Mouse (Mus musculus): ENCODE results near the gene Gm10638.

The Gm10638 gene

DNA sequence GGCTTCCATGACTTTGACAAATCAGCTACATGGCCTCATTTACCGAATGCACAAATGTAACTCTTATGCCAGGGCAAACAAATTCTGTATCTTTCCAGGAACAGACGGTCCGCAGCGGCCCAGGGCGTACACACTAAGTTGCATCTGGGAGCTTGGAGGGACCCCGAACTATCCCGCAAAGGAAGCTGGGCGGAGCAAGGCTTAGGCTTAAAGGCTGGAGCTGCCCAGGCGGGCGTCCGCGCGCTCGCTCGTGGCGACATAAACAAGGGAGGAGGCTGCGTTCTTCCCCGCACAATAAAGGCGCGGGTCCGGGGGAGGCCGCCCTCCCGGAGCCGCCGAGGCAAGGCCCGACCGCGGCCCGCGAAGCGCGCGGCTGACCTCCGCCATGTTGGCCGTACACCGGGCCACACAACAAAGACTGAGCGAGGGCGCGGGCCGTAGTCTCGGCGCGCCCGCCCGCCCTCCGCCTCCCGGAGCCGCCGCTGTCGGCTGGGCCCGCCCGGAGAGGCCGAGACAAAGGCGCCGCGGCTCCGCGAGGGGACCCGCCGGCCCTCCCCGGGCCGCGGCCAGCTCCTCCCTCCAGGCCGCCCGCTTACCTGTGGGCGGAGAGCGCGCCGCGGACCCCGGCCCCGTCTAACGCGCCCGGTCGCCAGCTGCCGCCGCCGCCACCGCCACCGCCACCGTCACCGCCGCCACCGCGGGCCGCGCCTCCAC is at the start of gene Gm10638, which contains the start of gene Siah1a:
Gene Gm10638 (plus strand): TSS at position 479 of the 714 bp plus-strand sequence.
Gene Siah1a (minus strand): TSS at position 714 of the 714 bp plus-strand sequence.
- in situ Hi-C loops (cut with MboI; ENCODE audit: low sequenced_read_pairs): no loop called here

DNA sequence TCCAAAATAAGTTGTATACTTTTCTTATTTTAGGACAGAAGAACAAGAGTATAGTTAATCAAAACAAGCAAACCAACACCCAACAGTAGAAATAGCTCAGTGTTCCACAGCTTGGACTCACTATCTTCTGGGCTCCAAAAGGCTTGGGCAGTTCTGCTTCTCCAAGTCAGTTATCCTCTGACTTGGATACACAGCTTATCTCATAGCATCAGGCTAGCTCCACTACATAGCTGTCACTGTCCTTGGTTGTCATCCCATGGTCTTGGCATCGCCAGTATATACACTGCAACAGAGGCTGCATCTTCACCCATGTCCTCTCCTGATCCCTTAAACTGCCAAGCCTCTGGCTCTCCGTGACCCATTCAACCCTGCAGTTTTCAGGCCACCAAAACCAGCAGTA is 49.8 kb upstream of the Gm10638 start:
- in situ Hi-C loops (cut with MboI; ENCODE audit: low sequenced_read_pairs): no loop called here

DNA sequence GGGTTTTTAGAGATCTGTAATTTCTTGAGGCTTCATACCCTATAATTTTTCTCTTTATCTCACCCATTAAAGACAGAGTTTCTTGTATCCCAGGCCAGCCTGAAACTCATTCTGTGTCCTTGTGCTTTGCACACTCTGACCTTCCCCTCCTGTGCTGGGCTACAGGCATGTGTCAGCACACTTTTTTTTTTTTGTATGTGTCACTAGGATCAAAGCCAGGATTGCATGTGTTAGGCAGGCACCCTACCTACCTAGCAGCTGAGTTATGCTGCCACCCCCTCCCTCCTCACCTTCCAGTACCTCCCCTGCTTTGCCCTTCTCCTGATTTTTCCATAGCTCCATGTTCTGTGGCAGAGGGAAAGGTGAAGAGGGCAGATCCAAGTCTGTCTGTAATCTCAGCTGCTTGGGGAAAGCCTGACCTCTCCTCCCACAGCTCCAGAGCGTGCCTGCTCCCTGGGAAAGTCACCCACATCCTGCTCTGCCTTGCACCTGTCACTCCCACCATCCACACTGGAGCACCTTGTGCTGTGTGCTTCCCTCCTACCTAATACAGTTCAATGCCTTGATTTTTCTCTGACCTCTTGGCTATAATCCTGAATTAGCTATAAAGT is 46.6 kb upstream of the Gm10638 start:
- in situ Hi-C loops (cut with MboI; ENCODE audit: low sequenced_read_pairs): no loop called here

DNA sequence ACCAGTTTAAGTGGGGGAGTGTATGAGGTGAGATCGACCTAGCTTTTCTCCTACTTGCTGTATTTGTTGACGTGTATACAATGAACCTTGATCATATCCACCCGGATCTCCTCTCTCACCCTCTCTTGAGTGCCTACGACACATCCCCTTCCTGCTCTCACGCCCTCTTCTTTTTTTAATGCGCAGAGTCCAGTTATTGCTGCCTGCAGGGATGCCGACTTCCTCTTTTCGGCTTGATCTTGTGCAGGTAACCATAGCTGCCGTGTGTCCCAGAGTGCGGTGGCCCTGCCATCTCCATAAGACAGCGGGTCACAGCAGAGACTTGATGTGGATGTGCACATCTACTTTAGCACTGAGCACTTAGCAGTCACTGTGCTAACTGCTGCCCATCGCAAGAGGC is 46.0 kb upstream of the Gm10638 start:
- in situ Hi-C loops (cut with MboI; ENCODE audit: low sequenced_read_pairs): no loop called here

DNA sequence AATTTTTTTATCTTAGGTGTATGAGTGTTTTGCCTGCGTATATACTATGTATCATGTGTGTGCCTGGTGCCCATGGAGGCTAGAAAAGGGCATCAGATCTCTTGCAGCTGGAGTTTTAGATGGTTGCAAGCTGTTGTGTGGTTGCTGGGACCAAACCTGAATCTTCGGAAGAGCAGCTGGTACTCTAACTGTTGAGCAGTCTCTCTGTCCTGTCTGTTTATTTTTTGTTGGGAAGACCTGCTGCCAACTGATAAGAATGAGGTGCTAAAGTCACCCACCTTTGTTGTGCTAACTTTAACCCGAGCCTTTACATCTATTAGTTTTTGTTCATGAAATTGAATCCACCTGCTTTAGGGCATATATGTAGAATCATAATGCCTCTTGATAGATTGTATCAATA is 43.0 kb upstream of the Gm10638 start:
- in situ Hi-C loops (cut with MboI; ENCODE audit: low sequenced_read_pairs): no loop called here

DNA sequence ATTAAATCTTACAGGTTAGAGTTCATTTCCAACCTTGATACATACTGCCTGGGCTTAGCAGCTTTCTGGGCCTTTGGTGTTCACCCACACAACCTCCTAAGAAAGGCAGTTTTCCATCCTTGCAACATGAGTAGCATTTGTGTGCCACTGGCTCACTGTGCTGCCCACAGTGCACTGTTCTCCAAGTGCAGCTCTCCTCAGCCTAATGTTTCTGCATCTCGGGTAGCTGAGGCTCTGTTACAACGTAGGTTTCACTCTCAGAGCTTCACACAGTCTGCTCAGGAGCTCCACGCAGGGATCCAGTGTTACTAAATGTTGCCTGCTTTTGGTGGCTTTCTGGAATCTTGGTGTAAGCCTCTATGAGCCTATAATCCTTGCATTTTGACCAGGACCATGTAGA is 40.2 kb upstream of the Gm10638 start:
- in situ Hi-C loops (cut with MboI; ENCODE audit: low sequenced_read_pairs): no loop called here

DNA sequence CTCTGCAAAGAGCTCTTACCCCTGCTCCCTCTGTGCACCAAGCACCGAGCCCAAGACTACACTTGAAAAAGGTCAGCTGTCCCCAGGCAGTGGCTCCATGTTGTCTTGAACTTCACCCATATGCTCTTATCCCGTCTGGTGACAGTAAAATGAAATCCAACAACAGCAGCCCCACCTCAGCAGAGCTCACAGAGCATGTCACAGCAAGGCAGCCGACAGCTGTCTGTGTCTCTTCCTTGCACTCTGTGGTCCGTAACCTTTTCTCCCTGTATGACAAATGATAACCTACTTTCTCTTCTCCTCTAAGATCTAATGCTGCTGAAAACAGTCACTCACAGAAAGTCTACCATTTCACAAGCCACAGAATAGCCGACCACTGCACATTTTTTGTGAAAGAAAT is 38.7 kb upstream of the Gm10638 start:
- in situ Hi-C loops (cut with MboI; ENCODE audit: low sequenced_read_pairs): no loop called here

DNA sequence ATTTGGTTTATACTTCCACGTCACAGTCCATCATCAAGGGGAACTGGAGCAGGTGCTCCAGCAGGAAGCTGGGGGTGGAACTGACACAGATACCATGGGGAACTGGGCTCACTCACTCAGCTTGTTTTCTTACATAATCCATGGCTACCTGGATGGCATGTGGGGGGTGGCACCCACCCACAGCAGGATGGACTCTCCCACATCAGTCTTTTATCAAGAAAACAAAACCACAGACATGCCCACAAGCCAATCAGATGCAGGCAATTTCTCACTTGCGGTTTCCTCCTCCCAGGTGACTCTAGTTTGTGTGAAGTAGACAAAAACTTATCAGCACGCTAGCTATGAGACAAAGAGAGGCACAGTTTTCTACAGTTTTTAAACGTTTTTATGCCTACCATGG is 37.6 kb upstream of the Gm10638 start:
- in situ Hi-C loops (cut with MboI; ENCODE audit: low sequenced_read_pairs): no loop called here

DNA sequence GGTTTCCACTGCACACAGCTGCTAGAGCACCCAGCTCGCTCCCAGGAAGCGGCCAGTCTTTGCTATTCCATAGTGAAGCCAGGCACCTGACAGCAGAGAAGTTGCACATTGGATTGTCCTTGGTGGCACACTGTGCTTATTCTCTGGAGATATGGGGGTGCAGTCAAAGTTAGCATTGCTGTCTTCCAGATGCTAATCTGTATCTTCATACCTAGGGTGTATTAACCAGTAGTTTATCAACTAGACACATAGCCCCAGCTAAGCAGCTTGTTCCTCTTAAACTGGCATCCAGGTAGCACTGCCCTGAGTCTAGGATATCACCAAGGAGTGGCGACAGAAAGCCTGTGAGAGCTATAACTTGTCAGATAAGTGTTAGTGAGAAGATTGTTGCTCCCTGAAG is 32.9 kb upstream of the Gm10638 start:
- in situ Hi-C loops (cut with MboI; ENCODE audit: low sequenced_read_pairs): no loop called here

DNA sequence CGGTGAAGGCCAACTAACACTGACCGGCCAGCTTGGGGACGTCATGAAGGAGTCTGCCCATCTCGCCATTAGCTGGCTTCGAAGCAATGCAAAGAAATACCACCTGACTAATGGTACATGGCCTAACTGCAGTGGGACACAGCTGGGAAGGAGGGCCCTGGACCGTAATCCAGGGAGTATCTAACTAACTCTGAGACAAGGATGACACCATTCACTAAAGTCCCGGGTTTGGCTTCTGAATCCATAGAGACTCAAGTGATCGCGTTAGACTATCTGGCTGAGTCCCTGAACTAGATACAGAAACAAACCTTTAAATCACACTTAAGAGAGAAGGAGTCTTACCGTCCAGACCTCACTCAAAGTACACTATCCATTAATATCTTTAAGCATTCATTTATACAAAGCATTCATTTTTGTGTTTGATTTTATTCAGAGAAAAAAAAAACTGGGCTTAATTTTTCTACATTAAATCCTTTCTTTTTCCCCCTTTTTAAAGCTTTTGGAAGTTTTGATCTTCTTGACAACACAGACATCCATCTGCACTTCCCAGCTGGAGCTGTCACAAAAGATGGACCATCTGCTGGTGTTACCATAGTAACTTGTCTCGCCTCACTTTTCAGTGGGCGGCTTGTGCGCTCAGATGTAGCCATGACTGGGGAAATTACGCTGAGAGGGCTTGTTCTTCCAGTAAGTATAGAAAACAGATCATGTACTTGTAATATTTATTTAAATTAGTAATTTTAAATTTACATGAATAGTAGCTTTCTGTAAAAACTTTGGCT is 31.9 kb upstream of the Gm10638 start:
- in situ Hi-C loops (cut with MboI; ENCODE audit: low sequenced_read_pairs): no loop called here

DNA sequence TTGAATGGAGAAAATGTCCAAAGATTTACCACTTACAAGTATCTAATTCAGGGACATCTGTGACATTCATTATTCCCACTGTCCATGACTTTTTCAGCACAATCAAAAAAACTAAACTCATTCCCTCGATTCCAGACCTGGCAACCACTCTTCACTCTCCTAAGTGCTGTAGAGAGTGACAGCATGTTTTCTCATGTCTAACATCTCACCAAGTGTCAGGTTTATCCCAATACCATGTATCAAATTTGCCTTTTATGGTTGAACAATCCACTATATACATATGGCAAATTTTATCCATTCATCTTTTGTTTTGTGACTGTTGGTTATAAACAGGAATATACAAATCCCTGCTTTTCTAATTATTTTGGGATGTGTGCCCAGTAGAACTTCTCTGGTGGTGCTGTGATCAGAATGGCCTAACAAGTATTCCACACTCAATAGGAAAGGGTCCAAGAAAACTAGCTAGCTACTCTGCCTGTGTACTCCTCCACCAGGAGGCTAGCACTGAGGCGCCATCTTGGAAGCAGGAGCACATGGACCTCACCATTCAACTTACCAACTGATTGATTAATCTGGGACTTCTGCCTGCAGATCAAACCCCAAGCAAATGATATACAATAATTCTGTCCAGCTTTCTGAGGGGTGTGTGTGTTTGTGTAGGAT is 27.0 kb upstream of the Gm10638 start:
- in situ Hi-C loops (cut with MboI; ENCODE audit: low sequenced_read_pairs): no loop called here

DNA sequence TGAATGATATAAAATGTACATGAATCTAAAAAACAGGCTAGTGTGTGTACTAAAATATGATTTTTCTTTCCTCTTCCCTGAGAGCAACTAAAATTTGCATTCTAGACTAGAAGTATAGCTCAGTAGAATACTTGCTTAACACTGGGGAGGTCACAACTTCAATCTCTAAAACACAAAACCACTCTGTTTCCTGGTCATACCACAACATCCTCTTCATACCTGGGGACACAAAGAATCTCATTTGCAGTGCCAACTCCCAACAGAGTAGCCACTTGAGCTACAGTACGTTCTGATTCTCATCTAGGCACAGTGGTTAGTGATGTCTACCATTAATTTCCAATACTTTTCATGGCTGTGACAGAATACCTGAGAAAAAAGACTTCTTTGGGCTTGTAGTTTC is 26.1 kb upstream of the Gm10638 start:
- in situ Hi-C loops (cut with MboI; ENCODE audit: low sequenced_read_pairs): no loop called here

DNA sequence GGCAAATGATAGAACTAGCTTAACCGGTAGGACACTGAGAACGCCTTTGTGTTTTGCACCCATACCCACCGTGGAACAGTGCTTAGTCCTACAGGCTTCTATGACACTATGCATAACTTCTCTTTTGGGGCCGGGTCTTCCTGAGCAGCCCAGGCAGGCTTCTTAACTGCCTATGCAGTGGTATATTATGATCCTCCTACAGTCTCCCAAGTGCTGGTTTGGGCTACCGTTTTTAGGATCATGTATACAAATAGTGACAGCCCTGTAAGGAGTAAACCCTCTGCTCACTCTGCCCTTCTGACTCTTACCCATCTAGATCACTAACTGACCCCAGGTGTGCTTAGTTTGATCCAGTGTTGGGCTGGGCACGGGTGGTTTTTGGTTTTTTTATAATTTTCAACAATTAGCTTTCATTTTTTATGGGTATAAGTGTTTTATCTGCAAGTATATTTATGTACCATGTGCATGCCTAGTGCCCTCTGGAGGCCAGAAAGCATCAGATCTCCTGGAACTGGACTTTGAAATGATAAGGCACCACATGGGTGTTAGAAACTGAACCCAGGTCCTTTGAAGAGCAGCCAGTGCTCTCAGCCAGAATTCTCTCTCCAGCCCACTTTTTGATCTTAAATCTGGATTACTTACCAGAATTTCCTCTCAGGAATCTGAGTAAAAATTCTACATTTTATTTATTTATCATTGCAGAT is 24.6 kb upstream of the Gm10638 start:
- in situ Hi-C loops (cut with MboI; ENCODE audit: low sequenced_read_pairs): no loop called here

DNA sequence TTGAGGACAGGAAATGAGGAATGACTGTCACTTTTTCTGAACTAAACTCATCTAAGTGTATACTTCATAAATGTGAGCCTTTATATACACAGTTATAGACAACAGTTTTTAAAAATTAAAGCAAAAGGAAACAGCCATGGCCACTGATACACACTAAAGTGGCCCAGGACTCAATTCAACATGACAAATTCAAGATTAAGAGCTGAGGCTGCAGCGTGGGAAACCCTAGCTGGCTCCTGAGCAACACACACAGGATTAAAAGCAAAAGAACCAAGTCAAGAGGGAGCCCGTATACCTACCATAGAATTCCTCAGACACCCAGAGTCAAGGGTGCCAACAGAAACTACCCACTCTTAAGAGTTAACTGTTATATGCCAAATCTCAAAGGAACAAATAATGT is 24.0 kb upstream of the Gm10638 start:
- in situ Hi-C loops (cut with MboI; ENCODE audit: low sequenced_read_pairs): no loop called here

DNA sequence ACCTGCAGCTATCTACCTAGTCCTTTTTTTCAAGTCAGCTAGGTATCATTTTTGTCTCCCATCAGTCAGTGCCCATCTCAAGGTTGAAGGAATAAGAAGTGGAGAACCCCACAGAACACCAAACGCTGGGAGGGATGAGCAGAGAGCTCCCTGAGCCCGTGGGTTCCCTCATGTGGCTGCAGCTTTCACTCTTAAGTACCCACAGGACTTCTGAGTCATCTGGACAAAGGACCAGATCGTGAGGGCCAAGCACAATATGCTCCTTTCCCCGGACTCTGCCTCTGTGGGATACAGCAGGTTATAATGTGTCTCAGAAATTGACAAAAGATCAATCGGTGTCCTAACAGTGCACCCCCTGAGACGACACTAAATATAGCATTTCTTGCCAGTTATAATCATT is 18.5 kb upstream of the Gm10638 start:
- in situ Hi-C loops (cut with MboI; ENCODE audit: low sequenced_read_pairs): no loop called here

DNA sequence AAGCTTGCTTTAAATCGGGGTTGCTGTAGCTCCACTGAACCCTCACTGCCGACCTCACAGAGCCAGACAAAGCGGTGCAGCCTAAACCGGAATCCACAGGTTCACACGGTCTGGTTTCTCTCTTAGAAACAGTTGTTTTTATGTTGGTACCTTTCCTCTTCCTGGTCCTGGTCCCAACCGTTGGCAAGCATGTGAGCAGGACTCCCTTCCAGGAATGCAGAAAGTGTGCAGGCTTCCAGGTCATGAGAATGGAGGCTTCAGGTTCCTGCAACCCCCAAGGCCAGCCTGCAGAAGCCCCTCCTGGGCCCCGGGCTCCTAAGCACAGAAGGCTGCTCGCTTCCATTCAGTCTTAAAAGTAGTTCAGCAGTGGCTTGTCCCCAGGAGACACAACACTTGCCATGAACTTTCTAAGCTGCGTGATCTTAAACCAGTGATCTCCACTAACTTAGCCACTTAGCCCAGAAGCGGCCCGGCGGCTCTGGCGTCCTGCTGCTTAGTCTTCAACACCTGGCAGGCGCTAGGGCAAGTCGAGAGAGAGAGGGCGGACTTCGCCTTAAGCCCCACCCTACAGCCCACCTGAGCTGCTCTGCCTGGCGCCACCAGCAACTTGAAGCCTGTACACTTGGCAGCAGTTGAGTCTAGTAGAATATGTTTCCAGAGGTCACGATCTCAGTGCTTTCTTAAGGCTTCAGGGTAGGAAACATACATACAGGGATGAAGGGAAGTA is 17.1 kb upstream of the Gm10638 start:
- in situ Hi-C loops (cut with MboI; ENCODE audit: low sequenced_read_pairs): no loop called here

DNA sequence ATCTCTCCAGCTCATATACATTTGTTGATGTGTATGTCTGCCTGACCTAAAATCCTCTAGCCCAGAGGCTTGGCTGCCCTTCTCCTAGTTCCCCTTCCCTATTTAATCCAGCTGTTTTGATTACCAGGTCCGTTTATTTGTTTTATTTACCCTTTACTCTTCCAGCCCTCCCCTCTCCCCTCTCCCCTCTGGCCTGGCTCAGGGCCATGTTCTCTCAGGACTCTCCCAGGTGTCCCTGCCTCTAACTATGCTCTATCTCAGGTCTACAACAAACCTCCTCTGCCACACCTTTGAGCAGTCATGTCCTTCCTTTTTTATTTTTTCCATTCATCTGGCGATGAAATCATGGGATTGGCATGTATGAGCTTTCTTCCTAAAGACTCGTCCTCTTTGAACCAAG is 15.2 kb upstream of the Gm10638 start:
- in situ Hi-C loops (cut with MboI; ENCODE audit: low sequenced_read_pairs): no loop called here

DNA sequence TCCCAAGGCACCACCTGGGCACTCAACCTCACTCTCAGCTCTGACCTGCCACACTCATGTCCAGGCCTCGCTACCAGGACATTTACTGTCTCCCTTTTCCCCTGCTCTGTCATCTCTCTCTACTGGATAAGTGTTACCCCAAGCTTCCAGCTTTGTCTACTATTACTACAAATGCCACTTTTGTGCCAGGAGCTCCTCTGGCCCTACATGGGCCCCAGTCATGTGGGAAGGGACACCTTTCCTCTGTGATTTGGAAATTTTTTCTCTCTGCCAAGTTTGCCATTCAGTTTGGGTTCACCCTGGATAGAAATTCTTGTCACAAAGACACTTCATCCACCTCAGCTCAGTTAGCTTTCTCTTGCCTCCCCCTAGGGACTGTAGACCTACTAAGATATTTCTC is 14.6 kb upstream of the Gm10638 start:
- in situ Hi-C loops (cut with MboI; ENCODE audit: low sequenced_read_pairs): no loop called here

DNA sequence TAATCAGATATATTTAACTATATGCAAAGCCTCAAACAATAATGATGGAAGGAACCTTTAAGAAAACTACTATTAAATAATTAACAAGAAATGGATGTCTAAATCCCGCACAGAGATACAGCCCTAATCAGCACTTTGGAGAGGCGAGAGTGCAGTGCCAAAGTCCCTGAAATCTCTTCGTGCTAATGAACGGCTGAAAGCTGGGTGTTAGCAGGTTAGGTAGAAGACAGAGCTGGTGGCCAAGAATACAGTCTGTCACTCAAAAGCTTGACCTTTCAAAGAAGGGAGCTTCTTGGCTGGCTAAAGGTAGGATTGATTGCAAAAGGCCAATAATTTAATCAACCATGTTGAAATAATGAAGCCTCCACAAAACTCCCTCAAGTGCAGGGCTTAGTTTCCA is 11.3 kb upstream of the Gm10638 start:
- in situ Hi-C loops (cut with MboI; ENCODE audit: low sequenced_read_pairs): no loop called here

DNA sequence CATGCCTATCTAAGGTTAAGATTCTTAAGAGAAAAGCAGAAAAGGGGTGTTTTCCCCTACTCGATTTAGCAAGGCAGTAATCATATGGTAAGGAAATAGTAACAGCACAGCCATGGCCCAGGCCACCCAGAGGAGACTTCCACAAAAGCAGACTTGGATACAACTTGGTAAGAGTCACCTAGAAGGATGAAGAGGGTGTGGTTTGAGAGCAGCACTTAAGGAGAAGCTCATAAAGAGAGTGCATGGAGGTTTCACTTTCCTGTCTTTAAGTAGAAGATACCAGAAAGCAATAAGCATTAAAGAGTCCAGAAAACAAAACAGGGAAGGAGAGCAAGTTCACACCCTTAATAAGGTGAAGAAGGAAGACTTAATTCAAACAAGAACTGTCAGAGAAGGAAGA is 10.5 kb upstream of the Gm10638 start:
- in situ Hi-C loops (cut with MboI; ENCODE audit: low sequenced_read_pairs): no loop called here
